Mouse (Mus musculus) common myeloid progenitor, adult 5-6 weeks (primary cell): ENCODE measurements around the gene Cox14. TPM values are rescaled to one million over a fixed set of nuclear protein-coding genes. Genes with fewer than 3 reads are reported as not detected.
"Not testable (repeated sequence)": the region's sequence is repeated elsewhere in the genome, so short reads cannot be mapped to it uniquely, and the experiment has no call there.

Experiments
- ATAC-seq: replicated peaks from 2 replicates; pipeline ENCODE4 v1.8.0; 2016; ENCODE audit warnings: low read depth, mild to moderate bottlenecking, moderate TSS enrichment, inconsistent platforms; ENCODE audit not compliant: poor library complexity, severe bottlenecking
- total RNA-seq: library from RNA; stranded (forward); fragments of 200-1000, 187-1606 nt; gene quantifications from 2 replicates; pipeline ENCODE4 v1.2.3, GENCODE M21; 2017

Gene Cox14
- total RNA-seq = 31.2 and 49.0 TPM in 2 replicates

GRCm38 (mm10) chr15:99725341-99726155, at the start of gene Cox14:
Cox14 (plus strand) TSS chr15:99725618.
- ATAC-seq = peak; percentile 87

DNA sequence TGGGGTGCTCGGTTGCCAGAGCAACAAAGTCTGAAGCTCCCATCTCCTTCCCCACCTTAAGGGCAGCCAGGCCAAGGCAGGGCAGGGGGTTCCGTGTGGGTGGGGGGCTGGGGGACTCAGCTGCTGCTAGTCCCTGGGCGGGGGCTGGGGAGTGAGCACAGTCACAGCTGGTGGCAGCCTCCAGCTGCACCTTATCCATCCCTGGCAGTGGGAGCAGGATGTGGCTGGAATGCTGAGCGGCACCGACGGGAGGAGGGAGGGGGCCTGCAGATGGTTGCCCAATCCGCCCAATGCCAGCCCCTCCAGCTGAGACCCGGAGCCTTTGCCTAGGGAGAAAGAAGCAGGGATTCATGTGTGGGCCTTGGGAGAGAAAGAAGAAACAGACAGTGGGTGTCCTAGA, 48.3 kb upstream of the Cox14 start:
- no peak for ATAC-seq

DNA sequence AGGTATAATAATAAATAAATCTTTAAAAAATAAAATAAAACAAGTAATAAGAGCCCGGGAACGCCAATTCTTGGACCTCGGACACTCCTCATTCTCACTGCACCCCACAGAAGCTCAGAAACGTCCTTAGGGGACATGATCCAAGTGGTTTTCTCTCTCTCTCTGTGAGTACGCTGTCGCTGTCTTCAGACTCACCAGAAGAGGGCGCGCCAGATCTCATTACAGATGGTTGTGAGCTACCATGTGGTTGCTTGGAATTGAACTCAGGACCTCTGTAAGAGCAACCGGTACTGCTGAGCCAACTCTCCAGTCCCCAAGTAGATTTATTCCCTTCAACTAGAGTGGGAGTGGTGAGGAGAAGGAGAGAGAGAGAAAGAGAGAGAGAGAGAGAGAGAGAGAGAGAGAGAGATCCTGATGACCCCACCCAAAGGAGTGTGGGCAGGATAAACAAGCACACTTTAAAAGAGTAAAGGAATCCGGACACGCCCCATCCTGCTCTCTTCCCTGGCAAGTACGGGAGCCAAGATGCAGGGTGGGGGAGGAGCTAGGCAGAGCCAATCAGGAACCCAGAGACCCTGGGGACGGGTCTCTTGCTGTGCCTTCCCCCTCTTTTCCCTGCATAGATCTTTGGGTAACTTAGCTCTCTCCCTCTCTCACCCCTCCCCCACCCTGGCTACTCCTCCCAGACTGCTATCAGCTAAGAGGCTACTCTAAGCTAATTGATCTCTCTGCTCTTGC, 47.2 kb upstream of the Cox14 start:
- no peak for ATAC-seq

DNA sequence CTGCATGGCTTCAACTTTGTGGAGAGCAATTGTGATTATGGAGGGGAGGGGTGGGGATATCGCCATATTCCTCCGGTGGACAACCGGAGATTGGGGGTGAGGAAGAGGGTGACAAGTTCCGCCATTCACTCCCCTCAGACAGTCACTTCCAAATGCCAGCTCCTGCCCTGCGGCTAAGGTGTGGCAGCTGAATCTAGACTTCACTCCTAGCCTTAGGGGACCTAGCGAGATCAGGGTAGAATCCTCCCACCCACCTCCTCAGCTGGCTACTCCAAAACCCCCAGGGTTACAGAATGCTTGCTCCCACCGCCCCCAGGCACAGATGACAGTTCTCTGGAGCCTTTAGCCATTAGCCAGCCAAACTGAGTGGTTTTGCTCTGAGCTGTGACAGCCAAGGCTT, 46.4 kb upstream of the Cox14 start:
- no peak for ATAC-seq

DNA sequence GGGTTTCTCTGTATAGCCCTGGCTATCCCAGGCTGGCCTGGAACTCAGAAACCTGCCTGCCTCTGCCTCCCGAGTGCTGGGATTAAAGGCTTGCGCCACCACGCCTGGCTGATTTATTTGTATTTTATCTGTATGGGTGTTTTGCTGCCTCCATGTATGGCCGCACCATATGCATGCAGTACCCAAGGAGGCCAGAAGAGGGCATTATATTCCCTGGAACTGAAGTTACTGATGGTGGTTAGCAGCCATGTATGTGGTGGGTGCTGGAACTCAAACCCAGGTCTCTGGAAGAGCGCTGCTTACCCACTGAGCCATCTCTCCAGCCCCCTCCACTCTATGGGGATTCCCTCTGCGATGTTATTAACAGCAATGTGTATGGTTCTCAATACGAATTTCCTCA, 42.5 kb upstream of the Cox14 start:
- ATAC-seq = no peak

DNA sequence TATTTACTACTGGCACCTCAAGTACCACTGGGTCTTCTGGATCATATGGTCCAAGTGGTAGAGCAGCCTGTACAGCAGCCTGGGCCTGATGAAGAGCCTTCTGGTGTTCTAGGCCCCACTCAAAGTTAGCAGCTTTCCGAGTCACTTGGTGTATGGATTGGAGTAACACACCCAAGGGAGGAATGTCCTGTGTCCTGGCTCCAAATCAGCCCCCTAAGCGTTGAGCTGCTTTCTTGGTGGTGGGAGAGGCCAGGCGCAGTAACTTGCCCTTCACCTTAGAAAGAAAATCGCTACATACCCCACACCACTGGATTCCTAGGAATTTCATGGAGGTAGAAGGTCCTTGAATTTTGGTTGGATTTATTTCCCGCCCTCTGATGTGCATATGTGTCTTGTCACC, 41.3 kb upstream of the Cox14 start:
- ATAC-seq = no peak

DNA sequence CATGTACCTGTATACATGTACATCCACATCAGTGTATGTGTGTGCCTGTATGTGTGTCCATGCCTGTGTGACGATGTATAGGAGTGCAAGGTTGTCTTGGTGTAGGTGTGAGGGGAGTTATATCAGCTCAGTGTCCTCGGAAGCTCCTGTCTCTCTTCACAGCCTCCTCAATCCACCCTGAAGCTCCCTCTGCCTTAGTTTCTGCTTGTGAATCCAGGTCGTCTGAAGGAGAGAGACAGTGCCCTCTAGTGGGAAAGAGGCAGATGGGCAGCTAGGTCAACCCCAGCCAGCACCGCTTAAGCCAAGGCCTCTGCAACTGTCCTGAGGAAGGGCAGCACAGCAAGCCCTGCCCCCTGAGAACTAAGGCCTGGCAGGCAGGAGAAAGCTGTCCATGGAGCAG, 36.7 kb upstream of the Cox14 start:
- ATAC-seq = peak; percentile 81

- no peak for ATAC-seq
Observed at GRCm38 (mm10) chr15:99690924-99691323, 34.5 kb upstream of the Cox14 start.

DNA sequence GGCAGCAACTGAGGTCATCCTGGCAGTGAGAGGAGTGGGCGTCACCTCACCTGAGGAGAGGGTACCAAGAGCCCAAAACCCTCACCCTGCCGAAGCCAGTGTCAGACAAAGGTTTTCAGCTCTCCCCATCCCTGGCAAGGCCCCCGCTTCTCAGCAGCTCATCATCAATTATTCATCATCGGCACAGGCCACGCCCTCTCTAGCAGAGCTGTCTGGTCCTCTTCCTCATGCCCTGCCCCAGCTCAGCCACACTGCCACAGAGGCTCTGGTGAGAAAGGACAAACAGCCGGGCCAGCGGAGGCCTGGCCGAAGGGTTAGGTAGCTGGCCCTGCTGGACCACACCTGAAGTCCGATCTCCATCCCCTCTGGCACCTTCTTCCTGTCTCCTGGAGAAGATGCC, 33.4 kb upstream of the Cox14 start:
- ATAC-seq = no peak

- ATAC-seq = no peak
Observed at GRCm38 (mm10) chr15:99697309-99697708, 28.1 kb upstream of the Cox14 start.

GRCm38 (mm10) chr15:99698533-99699085, 26.8 kb upstream of the Cox14 start:
- no peak for ATAC-seq

- no peak for ATAC-seq
Observed at GRCm38 (mm10) chr15:99699715-99700114, 25.7 kb upstream of the Cox14 start.

GRCm38 (mm10) chr15:99700219-99701106, 25.0 kb upstream of the Cox14 start:
- ATAC-seq = no peak

- ATAC-seq = not testable (repeated sequence)
Observed at GRCm38 (mm10) chr15:99701640-99701998, 23.8 kb upstream of the Cox14 start.

- ATAC-seq = peak; percentile 86
Observed at GRCm38 (mm10) chr15:99701999-99702900, 23.2 kb upstream of the Cox14 start, which contains the start of gene Smarcd1. Smarcd1 (plus strand) TSS chr15:99702129.

- no peak for ATAC-seq
Observed at GRCm38 (mm10) chr15:99703104-99703503, 22.3 kb upstream of the Cox14 start.

- no peak for ATAC-seq
Observed at GRCm38 (mm10) chr15:99703676-99704040, 21.8 kb upstream of the Cox14 start.

DNA sequence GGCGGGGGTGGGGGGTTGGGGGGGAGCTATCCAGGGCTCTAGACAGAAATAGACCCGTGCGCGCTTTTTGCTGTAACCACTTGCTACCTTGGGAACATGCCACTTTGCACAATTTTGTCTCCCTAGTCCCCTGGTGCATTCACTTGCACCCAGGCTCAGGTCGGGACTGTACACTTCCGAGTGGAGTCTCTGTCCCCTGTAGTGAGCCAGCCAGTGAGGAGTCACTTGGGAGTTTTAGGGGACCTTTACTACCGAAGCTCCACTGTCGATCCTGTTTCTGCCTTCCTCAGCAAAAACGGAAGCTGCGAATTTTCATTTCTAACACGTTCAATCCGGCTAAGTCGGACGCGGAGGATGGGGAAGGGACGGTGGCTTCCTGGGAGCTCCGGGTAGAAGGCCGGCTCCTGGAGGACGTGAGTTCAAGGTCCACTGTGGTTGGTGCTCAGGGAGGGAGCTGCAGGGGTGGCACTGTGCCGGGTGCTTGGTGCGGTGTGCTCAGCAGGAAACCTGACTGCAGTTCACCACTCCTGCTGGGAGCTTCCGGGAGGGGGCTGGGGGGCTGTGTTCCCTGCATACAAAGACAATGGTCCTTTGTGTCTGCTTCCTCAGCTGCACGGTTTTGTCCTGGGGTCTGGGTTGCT, 21.3 kb upstream of the Cox14 start:
- no peak for ATAC-seq

- no peak for ATAC-seq
Observed at GRCm38 (mm10) chr15:99704881-99705280, 20.5 kb upstream of the Cox14 start.
